Mouse (Mus musculus) spleen, adult 2 months (tissue): ENCODE results near the gene Spi1.

Source experiments
- CTCF ChIP-seq: fragments of 200-500 bp; IDR thresholded peaks from 2 replicates; pipeline ENCODE4 v1.5.1; 2011; ENCODE audit warnings: mild to moderate bottlenecking, inconsistent platforms; ENCODE audit not compliant: insufficient read depth, insufficient read length, insufficient replicate concordance; ENCODE audit errors: extremely low read depth
- POLR2A ChIP-seq: fragments of 200-500 bp; IDR thresholded peaks from 2 replicates; pipeline ENCODE4 v1.6.1; 2011; ENCODE audit warnings: low read depth, low read length, inconsistent platforms

- TF ChIP-seq POLR2A (no peak), CTCF (no peak)
Observed at GRCm38 (mm10) chr2:91117585-91118275, 35.5 kb downstream of the Spi1 start, which contains the start of gene Mybpc3.
